Mouse (Mus musculus): ENCODE data around the gene Eif1b. TPM values are rescaled to one million over a fixed set of nuclear protein-coding genes. Genes with fewer than 3 reads are reported as not detected.

Eif1b gene
- polyA plus RNA-seq (2015; fragmentation: Nextera tagmentation; extraction: Ambion mirVana): 342 and 351 TPM in 2 replicates

DNA sequence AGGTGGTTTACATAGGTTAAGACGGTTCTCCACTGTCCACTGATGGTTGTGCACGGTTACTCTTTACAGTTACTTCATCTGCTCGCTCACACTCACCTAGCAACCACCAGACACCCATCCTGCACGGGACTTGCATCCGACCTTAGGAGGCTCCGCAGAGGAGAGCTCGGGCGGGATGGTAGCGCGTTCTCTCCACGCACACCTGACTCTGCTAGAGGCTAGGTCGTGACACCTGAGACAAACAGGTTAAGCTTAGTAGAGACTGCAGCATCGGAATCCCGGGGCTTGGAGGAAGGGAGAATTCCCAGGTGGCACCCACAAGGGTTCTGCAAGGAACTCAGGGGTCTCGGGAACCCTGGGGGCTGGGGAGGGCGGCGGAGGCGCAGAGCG lies at the start of gene Eif1b:
Eif1b (plus strand) TSS at position 223 of the 390 bp plus-strand sequence.
- peaks cover 28% of the 10 kb centered on the region for H3K36me3 ChIP-seq
- H3K27me3 ChIP-seq: no peaks in the 10 kb centered on the region
- peak within 1 kb of the TSS; percentile 94 for H3K27ac ChIP-seq (replicated peaks)
- H3K9me3 ChIP-seq: no peaks in the 10 kb centered on the region
- H3K4me3 ChIP-seq: peak within 1 kb of the TSS; percentile 97
- peak within 1 kb of the TSS; percentile 100 for H3K9ac ChIP-seq
- peaks cover 22% of the 10 kb centered on the region for H3K4me1 ChIP-seq (replicated peaks)
- H3K4me2 ChIP-seq: peak within 1 kb of the TSS; percentile 91
- peak; percentile 52 for ATAC-seq (ENCODE audit: low read depth)
- 3% methylated on average over 19 of the region's 19 CpGs for WGBS

DNA sequence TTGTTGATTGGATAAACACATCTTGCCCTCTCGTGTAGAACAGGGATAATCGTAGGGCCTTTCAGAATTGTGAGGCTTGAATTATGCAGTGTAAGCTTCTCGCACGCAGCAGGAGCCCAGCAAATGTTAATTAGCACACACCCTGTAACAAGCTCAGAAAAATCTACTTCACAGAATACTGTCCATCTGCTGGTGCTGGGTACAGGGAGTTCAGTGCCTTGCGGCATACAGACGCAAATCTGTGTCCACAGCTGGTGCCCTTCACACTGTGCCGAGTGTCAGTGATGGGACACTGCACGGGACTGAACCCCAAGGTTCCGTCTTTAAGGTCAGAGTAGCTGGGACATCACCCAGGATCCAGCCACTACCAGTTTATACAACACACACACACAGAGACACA lies 47.4 kb upstream of the Eif1b start:
- Histone ChIP-seq H3K9ac (no peak overlapping the region), H3K4me1 (replicated peaks) (no peaks in the 10 kb centered on the region), H3K27me3 (no peaks in the 10 kb centered on the region), H3K36me3 (no peaks in the 10 kb centered on the region), H3K4me2 (no peak overlapping the region), H3K27ac (replicated peaks) (no peak overlapping the region), H3K4me3 (no peak overlapping the region), H3K9me3 (no peaks in the 10 kb centered on the region)
- ATAC-seq (ENCODE audit: low read depth): no peak
- WGBS: 70% methylated on average over 9 of the region's 9 CpGs

DNA sequence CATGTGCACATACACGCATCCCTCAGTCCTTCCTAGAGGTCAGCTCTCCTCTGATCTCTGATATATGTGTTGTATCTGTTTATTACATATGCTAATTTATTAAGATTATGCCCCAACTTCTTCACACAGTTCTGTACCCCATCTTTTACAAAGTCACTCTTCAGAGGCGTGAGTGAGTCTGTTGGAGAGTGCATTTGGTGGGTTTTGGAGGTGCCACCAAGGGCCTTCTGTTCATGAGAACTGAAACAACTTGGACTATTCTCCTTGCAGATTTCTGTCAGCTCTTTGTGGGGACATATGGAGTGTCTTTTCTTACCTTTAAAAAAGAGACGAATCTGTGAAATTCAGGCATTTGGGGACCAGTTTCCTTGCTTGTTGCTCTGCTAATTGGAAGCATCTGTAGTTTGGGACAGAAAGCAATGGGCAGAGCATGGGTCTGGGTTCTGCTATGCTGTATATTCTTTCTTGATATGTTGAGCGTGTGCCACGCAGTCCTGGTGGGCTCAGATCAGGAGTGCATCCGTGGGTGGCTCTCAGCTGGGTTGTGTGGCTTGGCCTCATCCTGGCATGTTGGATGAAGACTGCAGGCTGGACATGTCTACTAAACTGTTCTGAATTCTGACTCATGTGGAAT lies 42.2 kb upstream of the Eif1b start:
- no peak overlapping the region for H3K9ac ChIP-seq
- H3K9me3 ChIP-seq: no peaks in the 10 kb centered on the region
- no peak overlapping the region for H3K27ac ChIP-seq (replicated peaks)
- H3K4me3 ChIP-seq: no peak overlapping the region
- H3K27me3 ChIP-seq: no peaks in the 10 kb centered on the region
- no peaks in the 10 kb centered on the region for H3K36me3 ChIP-seq
- H3K4me1 ChIP-seq (replicated peaks): no peaks in the 10 kb centered on the region
- 91% methylated on average over 6 of the region's 6 CpGs for WGBS
- no peak overlapping the region for H3K4me2 ChIP-seq
- no peak for ATAC-seq (ENCODE audit: low read depth)

DNA sequence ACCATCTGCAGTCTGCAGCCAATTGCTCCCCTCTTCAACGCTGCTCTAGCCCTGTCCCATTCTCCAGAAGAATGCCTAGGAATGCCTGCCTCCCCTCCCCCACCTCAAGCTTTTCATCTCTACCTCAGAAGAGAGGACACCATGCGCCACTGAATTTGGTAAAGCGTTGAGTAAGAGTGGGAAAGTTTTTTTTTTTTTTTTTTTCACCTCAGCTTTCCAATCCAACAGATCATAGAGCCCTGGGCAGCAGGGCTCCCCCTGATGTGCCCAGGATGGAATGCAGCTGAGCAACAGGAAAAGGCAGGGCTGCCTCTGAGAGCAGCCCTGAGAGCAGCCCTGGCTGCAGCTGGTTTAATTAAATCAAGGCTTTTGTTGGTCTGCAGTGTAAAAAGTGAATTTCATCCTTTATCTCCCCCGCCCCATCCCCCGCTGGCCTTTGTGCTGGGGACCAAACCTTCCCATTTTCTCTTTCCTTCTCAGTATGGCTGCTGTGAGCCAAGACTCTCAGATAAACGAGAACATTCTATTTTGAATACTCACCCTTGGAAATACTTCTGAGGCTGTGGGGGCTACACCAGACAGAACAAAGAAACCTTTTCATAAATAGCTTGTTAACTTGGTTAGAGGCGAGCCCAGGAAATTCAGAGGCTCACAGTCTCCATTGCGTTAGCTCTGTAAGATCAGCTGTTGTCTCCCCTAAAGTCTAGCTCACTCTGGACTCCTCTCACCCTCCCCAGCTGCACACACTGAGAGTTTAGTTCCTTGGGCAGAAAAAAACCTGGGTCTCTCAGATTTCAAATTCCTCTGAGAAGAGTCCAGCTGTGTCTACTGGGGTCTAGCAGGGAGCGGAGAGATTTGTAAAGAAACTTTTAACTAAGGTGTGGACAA lies 36.0 kb upstream of the Eif1b start:
- Histone ChIP-seq H3K9ac (no peak overlapping the region), H3K36me3 (no peaks in the 10 kb centered on the region), H3K27ac (replicated peaks) (peak overlapping the region; percentile 69), H3K4me2 (no peak overlapping the region), H3K4me3 (no peak overlapping the region), H3K4me1 (replicated peaks) (peaks cover 14% of the 10 kb centered on the region), H3K27me3 (no peaks in the 10 kb centered on the region), H3K9me3 (no peaks in the 10 kb centered on the region)
- 20% methylated on average over 9 of the region's 9 CpGs for WGBS
- peak; percentile 76 for ATAC-seq (ENCODE audit: low read depth)

DNA sequence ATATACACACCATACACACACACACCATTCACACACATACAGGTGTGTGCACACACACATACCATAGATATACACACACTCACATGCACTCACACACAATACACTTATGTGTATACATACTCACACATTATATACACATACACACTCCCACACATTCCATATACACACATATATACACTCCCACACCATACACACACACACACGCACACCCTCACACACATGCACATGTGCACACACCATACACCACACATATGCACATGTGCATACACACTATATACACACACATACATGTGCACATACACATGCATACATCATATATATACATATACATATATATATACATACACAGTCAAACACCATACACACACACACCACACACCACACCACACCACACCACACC lies 21.6 kb upstream of the Eif1b start:
- H3K36me3 ChIP-seq: no peaks in the 10 kb centered on the region
- H3K27me3 ChIP-seq: no peaks in the 10 kb centered on the region
- no peak for ATAC-seq (ENCODE audit: low read depth)
- H3K4me1 ChIP-seq (replicated peaks): no peaks in the 10 kb centered on the region
- WGBS: 95% methylated on average over 1 of the region's 1 CpGs
- H3K27ac ChIP-seq (replicated peaks): no peak overlapping the region
- no peak overlapping the region for H3K9ac ChIP-seq
- H3K4me2 ChIP-seq: no peak overlapping the region
- no peaks in the 10 kb centered on the region for H3K9me3 ChIP-seq
- H3K4me3 ChIP-seq: no peak overlapping the region

DNA sequence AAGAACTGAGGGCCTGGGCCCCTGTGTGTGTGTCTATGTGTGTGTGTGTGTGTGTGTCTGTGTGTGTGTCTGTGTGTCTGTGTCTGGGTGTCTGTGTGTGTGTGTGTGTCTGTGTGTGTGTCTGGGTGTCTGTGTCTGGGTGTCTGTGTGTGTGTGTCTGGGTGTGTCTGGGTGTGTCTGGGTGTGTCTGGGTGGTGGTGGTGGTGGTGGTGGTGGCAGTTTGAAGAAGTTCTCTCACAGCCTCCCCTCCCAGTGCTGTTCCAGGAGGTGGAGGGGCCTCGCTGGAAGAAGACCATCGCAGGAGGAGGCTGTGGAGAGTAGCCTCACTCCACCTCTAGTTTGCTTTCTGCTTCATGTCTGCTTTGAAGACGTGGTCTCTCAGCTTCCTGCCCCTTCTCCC lies 10.4 kb upstream of the Eif1b start:
- Histone ChIP-seq H3K36me3 (no peaks in the 10 kb centered on the region), H3K4me1 (replicated peaks) (peaks cover 10% of the 10 kb centered on the region), H3K4me3 (no peak overlapping the region), H3K27ac (replicated peaks) (no peak overlapping the region), H3K9me3 (no peaks in the 10 kb centered on the region), H3K27me3 (no peaks in the 10 kb centered on the region), H3K9ac (no peak overlapping the region), H3K4me2 (no peak overlapping the region)
- no peak for ATAC-seq (ENCODE audit: low read depth)
- WGBS: 86% methylated on average over 3 of the region's 3 CpGs

DNA sequence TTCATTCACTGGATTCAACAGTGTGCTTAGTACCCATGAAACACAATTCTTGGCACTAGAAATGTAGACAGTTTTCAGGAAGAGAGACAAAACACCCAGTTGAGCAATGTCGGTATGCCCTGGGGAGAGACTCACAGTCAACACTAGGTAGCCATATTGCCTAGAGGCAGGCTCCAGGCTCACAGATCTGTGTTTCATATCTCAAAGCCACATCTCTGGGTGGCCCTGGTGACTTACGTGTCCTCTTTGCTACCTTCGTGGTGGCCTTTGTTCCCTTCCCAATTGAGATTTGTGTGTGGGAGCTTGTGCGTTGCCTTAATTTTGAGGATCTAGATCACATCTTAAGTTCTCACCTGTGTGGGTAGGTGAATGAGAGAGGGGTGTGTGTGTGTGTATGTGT lies 9.7 kb upstream of the Eif1b start:
- Histone ChIP-seq H3K27me3 (no peaks in the 10 kb centered on the region), H3K9ac (no peak overlapping the region), H3K36me3 (no peaks in the 10 kb centered on the region), H3K4me3 (no peak overlapping the region), H3K27ac (replicated peaks) (no peak overlapping the region), H3K9me3 (no peaks in the 10 kb centered on the region), H3K4me1 (replicated peaks) (peaks cover 10% of the 10 kb centered on the region), H3K4me2 (no peak overlapping the region)
- 96% methylated on average over 4 of the region's 4 CpGs for WGBS
- ATAC-seq (ENCODE audit: low read depth): no peak

DNA sequence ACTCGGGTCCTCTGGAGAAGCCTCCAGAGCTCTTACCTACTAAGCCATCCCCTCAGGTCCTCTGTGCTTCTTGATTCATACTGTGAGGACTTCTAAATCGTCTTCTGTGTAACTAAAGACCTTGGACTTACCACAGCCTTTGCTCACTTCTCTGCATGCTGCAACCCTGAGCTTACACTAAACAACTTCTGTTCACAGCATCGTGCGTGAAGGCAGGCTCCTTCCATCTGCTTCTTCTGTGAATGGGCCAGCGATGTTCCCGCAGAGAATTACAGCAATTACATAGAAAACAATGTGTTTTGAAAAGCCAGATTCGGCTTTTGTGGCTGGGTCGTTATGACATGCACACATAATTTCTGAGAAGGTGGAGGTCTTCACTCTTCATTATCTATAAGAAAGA lies 8.9 kb upstream of the Eif1b start:
- WGBS: 74% methylated on average over 8 of the region's 8 CpGs
- no peak overlapping the region for H3K27ac ChIP-seq (replicated peaks)
- H3K27me3 ChIP-seq: no peaks in the 10 kb centered on the region
- no peaks in the 10 kb centered on the region for H3K9me3 ChIP-seq
- no peaks in the 10 kb centered on the region for H3K36me3 ChIP-seq
- no peak overlapping the region for H3K4me3 ChIP-seq
- no peak for ATAC-seq (ENCODE audit: low read depth)
- H3K4me1 ChIP-seq (replicated peaks): peaks cover 7% of the 10 kb centered on the region
- no peak overlapping the region for H3K9ac ChIP-seq
- H3K4me2 ChIP-seq: no peak overlapping the region

DNA sequence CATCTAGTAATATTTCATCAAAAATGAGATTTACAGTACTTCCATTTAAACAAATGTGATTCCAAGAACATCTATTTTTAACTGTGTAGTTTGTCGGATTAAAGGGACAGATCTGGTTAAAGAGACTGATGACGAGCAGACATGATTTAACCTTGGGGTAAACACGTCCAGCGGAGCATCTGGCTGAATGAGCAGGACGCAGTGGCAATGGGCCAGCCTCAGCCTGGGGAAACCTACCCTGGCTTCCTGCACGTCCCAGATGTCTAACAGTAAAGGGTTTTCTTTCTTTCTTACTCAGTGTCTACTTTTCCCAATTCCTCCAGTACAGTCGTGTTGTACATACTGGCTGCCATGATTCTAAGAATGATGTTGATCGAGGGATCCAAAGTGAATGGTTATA lies 5.0 kb upstream of the Eif1b start:
- ATAC-seq (ENCODE audit: low read depth): no peak
- H3K4me1 ChIP-seq (replicated peaks): peaks cover 4% of the 10 kb centered on the region
- no peak overlapping the region for H3K4me2 ChIP-seq
- H3K27ac ChIP-seq (replicated peaks): no peak overlapping the region
- 81% methylated on average over 8 of the region's 8 CpGs for WGBS
- H3K36me3 ChIP-seq: no peaks in the 10 kb centered on the region
- no peaks in the 10 kb centered on the region for H3K27me3 ChIP-seq
- no peaks in the 10 kb centered on the region for H3K9me3 ChIP-seq
- no peak overlapping the region for H3K9ac ChIP-seq
- no peak overlapping the region for H3K4me3 ChIP-seq

DNA sequence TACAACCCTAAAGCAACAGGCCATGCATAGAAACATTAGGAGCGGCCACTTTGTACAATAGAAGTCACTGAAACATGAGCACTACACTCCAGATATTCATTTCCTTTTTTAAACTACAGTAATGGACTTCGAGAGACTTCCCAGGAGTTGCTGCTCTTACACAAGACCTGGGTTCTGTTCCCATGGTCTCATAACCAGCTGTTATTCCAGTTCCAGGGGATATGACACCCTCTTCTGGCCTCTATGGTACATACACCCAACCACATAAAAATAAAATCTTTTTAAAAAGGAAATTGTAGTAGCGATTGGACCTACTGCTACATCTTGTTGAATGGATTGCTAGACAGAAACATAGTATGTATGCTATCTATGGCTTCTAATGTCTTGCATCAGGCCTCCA lies 523 bp upstream of the Eif1b start:
- Histone ChIP-seq H3K4me2 (peak overlapping the region; percentile 91), H3K4me1 (replicated peaks) (peaks cover 22% of the 10 kb centered on the region), H3K9me3 (no peaks in the 10 kb centered on the region), H3K36me3 (peaks cover 27% of the 10 kb centered on the region), H3K9ac (no peak overlapping the region), H3K27me3 (no peaks in the 10 kb centered on the region), H3K27ac (replicated peaks) (no peak overlapping the region), H3K4me3 (peak overlapping the region; percentile 97)
- no peak for ATAC-seq (ENCODE audit: low read depth)
- 81% methylated on average over 3 of the region's 3 CpGs for WGBS

DNA sequence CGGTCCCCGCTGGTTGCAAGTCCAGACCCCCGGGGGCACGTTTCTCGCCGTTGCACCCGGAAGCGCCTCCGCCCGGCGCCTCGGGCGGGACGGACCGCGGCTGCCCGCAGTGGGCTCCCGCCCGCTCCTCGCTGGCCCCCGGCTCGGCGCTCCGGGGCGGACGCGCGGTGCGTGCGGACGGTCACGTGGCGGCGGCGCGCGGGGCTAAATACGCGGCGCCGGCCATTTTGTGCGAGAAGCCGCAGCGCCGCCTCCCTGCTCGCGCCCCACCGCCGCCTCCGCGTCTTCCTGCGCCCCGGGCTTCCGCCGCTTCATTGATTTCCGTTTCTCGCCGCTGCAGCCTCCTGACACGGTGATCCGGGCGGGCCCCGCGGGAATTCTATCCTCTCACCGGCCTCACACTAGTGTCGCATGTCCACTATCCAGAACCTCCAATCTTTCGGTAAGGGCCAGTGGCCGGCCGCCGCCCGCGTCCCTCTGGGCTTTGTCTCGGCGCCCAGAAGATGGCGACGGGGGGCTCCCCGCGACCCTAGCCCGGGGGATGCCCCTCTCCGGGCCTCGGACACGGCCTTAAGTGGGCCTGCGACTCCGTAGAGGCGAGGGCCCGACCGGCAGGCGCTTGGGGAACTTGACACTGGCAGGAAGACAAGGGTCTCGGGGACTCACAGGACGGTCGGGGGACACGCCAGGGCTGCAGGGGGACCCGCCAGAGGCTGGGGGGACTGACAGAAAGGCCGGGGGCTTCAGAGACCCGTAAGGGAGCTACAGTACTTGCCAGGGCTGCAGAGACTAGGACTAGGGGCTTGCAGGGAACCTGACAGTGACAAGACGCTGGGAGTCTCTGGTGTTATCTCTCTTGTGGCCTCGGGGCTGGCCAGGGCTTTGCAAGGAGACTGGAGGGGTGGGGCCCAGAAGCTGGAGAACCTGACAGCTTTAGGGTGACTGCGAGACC lies 644 bp downstream of the Eif1b start:
- WGBS: under 1% methylated on average over 84 of the region's 97 CpGs
- H3K4me2 ChIP-seq: peak overlapping the region; percentile 91
- H3K27ac ChIP-seq (replicated peaks): peak overlapping the region; percentile 94
- no peaks in the 10 kb centered on the region for H3K9me3 ChIP-seq
- H3K36me3 ChIP-seq: peaks cover 28% of the 10 kb centered on the region
- ATAC-seq (ENCODE audit: low read depth): peak; percentile 81
- no peaks in the 10 kb centered on the region for H3K27me3 ChIP-seq
- peak overlapping the region; percentile 97 for H3K4me3 ChIP-seq
- H3K9ac ChIP-seq: peak overlapping the region; percentile 100
- H3K4me1 ChIP-seq (replicated peaks): peaks cover 22% of the 10 kb centered on the region

DNA sequence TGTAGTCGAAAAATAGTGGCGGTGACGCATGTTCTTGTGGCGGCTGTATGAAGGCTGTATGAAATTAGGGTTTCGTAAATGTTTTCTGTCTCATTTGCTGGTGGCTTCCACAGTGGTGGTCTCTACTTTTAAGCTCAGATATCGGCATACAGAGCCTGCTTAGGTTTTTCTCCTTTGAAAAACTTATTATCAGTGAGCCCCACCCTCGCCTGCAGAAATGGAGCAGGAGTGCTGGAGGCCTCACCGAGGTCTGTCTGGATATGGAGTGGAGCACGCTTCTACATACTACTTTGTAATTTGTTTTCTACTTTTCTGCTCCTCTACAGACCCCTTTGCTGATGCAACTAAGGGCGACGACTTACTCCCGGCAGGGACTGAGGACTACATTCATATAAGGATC lies 1.7 kb downstream of the Eif1b start:
- peak overlapping the region; percentile 91 for H3K4me2 ChIP-seq
- ATAC-seq (ENCODE audit: low read depth): no peak
- peak overlapping the region; percentile 97 for H3K4me3 ChIP-seq
- H3K9me3 ChIP-seq: no peaks in the 10 kb centered on the region
- H3K27ac ChIP-seq (replicated peaks): 0 out of 2 replicates have a peak overlapping the region, but pooled peaks have one; percentile 94
- peak overlapping the region; percentile 100 for H3K9ac ChIP-seq
- peaks cover 28% of the 10 kb centered on the region for H3K36me3 ChIP-seq
- WGBS: 77% methylated on average over 12 of the region's 12 CpGs
- H3K4me1 ChIP-seq (replicated peaks): peaks cover 22% of the 10 kb centered on the region
- no peaks in the 10 kb centered on the region for H3K27me3 ChIP-seq

All from neural tube, embryonic 13.5 days (tissue).